In genomic region chr4:149426325-149427199, GRCm38 (mm10) we compare ENCODE assay signal across 8 mouse cellular contexts. TPM values are rescaled to one million over a fixed set of nuclear protein-coding genes. Genes with fewer than 3 reads are reported as not detected.
DNase-seq lines count a peak whose midpoint lies in the region; ATAC-seq and TF ChIP-seq lines count a peak whose summit lies in the region.

Gene Ube4b, minus strand, starts transcription at chr4:149426749.

- H3K9me3 ChIP-seq in forebrain, embryonic 15.5 days = no peaks in the 10 kb centered on the region

- peak; percentile 51; the same call in 1 of the 2 replicates for TF ChIP-seq POLR2A in lung, adult 2 months (IDR thresholded peaks at IDR 0.05; ENCODE audit: borderline replicate concordance, extremely low read depth, low read depth, low read length)

- H3K4me3 ChIP-seq in forebrain, embryonic 15.5 days = peak within 1 kb of the TSS; percentile 99
- H3K4me3 ChIP-seq in lung, adult 2 months (replicated peaks; ENCODE audit: extremely low read depth, low read depth, low read length) = peak within 1 kb of the TSS; percentile 97

- intact Hi-C loops in heart, postnatal 25 days (cut with DNase I) = loop anchor here (2.0 kb wide), 1 partner anchor 18 kb away; no protein-coding TSS in a partner anchor

- ATAC-seq in forebrain, embryonic 15.5 days (replicated peaks) = peak; percentile 96
- ATAC-seq in neutrophil, adult 5-6 weeks (ENCODE audit: extremely low read depth, insufficient number of reproducible peaks, low FRiP score, poor library complexity, severe bottlenecking) = peak; percentile 90

- TF ChIP-seq CTCF in lung, adult 2 months (IDR thresholded peaks at IDR 0.05; ENCODE audit: insufficient read depth, low read length) = no peak

- under 1% methylated on average over 48 of the region's 50 CpGs for WGBS in forebrain, embryonic 15.5 days
- 2% methylated on average over 50 of the region's 50 CpGs for WGBS in lung, adult 2 months

- DNase-seq in ES-CJ7 (ENCODE audit: low read depth, low spot score) = peak; percentile 99
- peak; percentile 97 for DNase-seq in cerebellum, adult 11 months
- DNase-seq in heart, postnatal 25 days (ENCODE audit: low spot score) = peak; percentile 92
- peak; percentile 96 to 99 for DNase-seq in layer of hippocampus, adult 18-20 months (ENCODE audit: low spot score in 2 of 2)
- DNase-seq in lung, adult 2 months = peak; percentile 91
- peak; percentile 97 to 98 for DNase-seq in thymus, adult 18-20 months

- peak within 1 kb of the TSS; percentile 81 for H3K4me2 ChIP-seq in forebrain, embryonic 15.5 days (replicated peaks)

- H3K36me3 ChIP-seq in forebrain, embryonic 15.5 days = no peaks in the 10 kb centered on the region

- H3K4me1 ChIP-seq in forebrain, embryonic 15.5 days = peaks cover 33% of the 10 kb centered on the region
- peaks cover 5% of the 10 kb centered on the region for H3K4me1 ChIP-seq in lung, adult 2 months (ENCODE audit: control insufficient read depth, insufficient read depth, low read length)

- peak within 1 kb of the TSS; percentile 100 for H3K27ac ChIP-seq in forebrain, embryonic 15.5 days (replicated peaks)

- H3K9ac ChIP-seq in forebrain, embryonic 15.5 days (replicated peaks) = peak within 1 kb of the TSS; percentile 95

- H3K27me3 ChIP-seq in forebrain, embryonic 15.5 days = no peaks in the 10 kb centered on the region

RNA-seq across cellular contexts. Expression of gene Ube4b, which starts in this region (rescaled TPM):
- 58.0 and 58.4 TPM in 2 replicates for polyA plus RNA-seq in forebrain, embryonic 15.5 days (2015; fragmentation: Nextera tagmentation; extraction: Ambion mirVana)
- 10 to 100 TPM; 48.6 to 49.0 TPM for total RNA-seq in heart, postnatal 25 days (2021)
- 100 to 1,000 TPM; 102 to 108 TPM for total RNA-seq in layer of hippocampus, adult 18-20 months (2021)
- polyA plus RNA-seq in lung, adult 2 months (2012; rRNA removed) = 51.0 and 53.3 TPM in 2 replicates
- 38.9 and 46.8 TPM in 2 replicates for total RNA-seq in neutrophil, adult 5-6 weeks (2017)

Comparison
In these comparisons a context has a peak if more than half of its experiments do, and no peak if none do; other contexts are left out.
1. Peak in every context shown above with its lines: DNase-seq, ATAC-seq, H3K4me3 ChIP-seq and H3K27ac ChIP-seq.